Mouse (Mus musculus): Measurements from ENCODE around the gene Sfpq.
"Not testable (repeated sequence)": the region's sequence is repeated elsewhere in the genome, so short reads cannot be mapped to it uniquely, and the experiment has no call there.

Sfpq gene

GRCm38 (mm10) chr4:127021151-127021945 is at the start of gene Sfpq:
Gene Sfpq (plus strand): TSS chr4:127021324.
- peak; percentile 94 for DNase-seq (ENCODE audit: low spot score)

DNA sequence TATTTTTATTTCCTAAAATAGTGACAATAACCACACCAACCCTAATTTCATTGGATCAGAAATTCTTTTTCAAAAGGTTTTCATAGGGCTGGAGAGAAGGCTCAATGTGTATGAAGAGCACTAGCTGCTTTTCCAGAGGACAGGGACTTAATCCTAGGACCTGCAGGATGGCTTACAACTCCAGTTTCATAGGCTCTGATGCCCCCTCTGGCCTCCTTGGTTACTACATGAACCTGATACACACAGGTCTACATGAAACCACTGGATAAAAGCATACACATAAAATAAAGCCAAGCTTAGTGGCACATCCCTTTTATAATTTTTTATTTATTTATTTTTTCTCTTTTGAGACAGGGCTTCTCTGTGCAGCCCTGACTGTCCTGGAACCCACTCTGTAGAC is 43.7 kb upstream of the Sfpq start:
- no peak for DNase-seq (ENCODE audit: low spot score)

GRCm38 (mm10) chr4:126978706-126979105 is 42.4 kb upstream of the Sfpq start:
- no peak for DNase-seq (ENCODE audit: low spot score)

DNA sequence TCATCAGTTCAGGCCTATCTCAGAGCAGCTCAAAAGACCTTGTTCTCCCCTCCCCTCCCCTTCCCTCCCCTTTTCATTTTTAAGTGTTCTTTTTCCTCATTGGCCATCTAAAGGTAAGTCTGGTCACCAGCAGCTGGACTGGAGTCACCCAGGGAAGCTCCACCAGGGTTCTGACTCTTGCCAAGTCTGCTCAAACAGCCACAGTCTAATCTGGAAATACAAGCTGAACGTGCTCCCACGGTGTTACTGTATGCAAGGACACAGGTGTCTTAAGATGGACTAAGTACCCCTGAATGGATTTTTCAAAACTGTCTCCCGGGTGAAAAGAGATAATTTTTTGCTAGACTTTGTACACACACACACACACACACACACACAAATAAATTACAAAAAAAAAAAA is 37.8 kb upstream of the Sfpq start:
- DNase-seq (ENCODE audit: low spot score), result no peak

GRCm38 (mm10) chr4:126983736-126984525 is 37.2 kb upstream of the Sfpq start:
- not testable (repeated sequence) for DNase-seq (ENCODE audit: low spot score)

GRCm38 (mm10) chr4:126986768-126987167 is 34.4 kb upstream of the Sfpq start:
- DNase-seq (ENCODE audit: low spot score), result no peak

DNA sequence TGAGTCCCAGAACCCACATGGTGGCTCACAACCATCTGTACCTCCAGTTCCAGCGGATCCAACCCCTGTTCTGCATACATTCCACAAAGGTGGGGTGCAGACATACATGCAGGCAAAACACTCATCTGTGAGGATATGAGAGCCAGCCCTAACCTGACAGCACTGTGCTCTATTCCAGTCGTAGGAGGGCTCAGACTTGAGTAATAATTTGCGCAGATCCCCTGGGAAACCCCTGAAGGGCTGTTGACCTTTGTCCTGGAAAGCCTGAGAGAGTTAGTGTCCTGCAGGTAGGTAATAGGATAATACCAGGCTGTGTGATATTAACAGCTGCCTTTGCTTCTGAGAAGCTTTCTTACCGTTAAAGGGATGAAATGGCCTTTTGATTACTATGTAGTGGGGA is 32.6 kb upstream of the Sfpq start:
- DNase-seq (ENCODE audit: low spot score), result no peak

DNA sequence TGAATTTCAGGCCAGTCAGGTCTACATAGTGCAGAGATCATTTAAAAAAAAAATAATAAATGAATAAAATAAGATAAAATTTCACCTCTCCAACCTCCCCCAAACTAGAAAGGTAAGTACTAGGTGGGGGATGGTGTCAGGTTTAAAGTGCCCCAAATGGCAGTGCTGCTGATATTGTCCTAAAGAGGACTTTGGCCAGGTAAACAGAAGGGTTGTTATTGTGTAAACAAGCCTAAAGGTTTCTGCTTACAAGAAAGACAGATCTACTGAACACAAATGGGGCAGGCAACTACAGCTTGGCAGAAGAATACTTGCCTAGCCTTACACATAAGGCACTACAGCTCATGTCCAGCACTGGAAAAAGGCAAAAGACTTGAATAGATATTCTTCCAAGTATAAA is 30.6 kb upstream of the Sfpq start:
- DNase-seq (ENCODE audit: low spot score), result no peak

GRCm38 (mm10) chr4:126992356-126992755 is 28.8 kb upstream of the Sfpq start:
- DNase-seq (ENCODE audit: low spot score), result no peak

DNA sequence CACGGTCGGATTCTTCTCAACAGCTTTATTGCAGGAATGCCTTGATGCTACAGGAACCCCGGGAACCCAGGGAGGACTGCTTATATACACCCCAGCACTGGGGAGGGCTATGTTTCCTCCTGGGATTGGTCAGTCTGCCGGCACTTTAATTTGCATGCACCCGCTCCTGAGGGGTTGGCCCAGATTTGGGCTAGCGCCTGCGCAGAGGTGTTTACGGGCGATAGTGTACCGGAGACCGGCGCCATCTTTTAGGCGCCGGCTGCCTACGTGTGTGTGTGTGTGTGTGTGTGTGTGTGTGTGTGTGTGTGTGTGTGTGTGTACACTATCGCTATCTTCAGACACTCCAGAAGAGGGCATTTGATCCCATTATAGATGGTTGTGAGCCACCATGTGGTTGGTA is 21.8 kb upstream of the Sfpq start:
- not testable (repeated sequence) for DNase-seq (ENCODE audit: low spot score)

GRCm38 (mm10) chr4:127000601-127001105 is 20.5 kb upstream of the Sfpq start:
- DNase-seq (ENCODE audit: low spot score), result no peak

GRCm38 (mm10) chr4:127004384-127004783 is 16.7 kb upstream of the Sfpq start:
- no peak for DNase-seq (ENCODE audit: low spot score)

- DNase-seq (ENCODE audit: low spot score), result peak; percentile 17
Measured at GRCm38 (mm10) chr4:127005113-127005936, 15.8 kb upstream of the Sfpq start.

- DNase-seq (ENCODE audit: low spot score), result peak; percentile 63
Measured at GRCm38 (mm10) chr4:127015294-127015993, 5.7 kb upstream of the Sfpq start.

- DNase-seq (ENCODE audit: low spot score), result no peak
Measured at GRCm38 (mm10) chr4:127016366-127016765, 4.8 kb upstream of the Sfpq start.

- DNase-seq (ENCODE audit: low spot score), result no peak
Measured at GRCm38 (mm10) chr4:127020411-127021150, 543 bp upstream of the Sfpq start.

GRCm38 (mm10) chr4:127021989-127022626 is 984 bp downstream of the Sfpq start:
- peak; percentile 79 for DNase-seq (ENCODE audit: low spot score)

GRCm38 (mm10) chr4:127023201-127023600 is 2.1 kb downstream of the Sfpq start:
- DNase-seq (ENCODE audit: low spot score), result no peak

DNA sequence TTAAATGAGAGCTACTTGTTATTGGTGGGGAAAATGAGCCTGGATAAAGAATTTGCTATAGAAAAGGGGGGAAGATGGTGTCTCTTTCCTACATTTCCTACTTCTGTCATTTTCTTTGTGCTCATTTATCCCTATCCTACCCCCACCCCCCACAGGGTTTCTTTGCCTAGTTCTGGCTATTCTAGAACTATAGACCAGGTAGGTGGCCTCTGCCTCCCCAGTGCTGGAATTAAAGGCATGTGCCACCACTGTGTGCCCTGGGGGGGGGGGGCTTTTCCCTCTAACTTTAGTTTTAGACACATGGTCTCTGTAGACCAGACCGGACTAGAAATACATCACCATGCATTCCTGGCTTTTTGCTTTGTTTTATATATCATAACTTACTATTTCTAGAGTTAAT is 3.1 kb downstream of the Sfpq start:
- no peak for DNase-seq (ENCODE audit: low spot score)

- no peak for DNase-seq (ENCODE audit: low spot score)
Measured at GRCm38 (mm10) chr4:127026826-127027225, 5.7 kb downstream of the Sfpq start.

Data from ovary, adult 18-20 months (tissue).